Mouse (Mus musculus) cerebellum, adult 2 months (tissue): Measurements from ENCODE around the gene Myl10.

Experiments
- CTCF ChIP-seq: fragments of 200-500 bp; IDR thresholded peaks from 2 replicates; pipeline ENCODE4 v1.5.1; 2011; ENCODE audit warnings: low read depth, mild to moderate bottlenecking, control low read depth, low read length, moderate library complexity, borderline replicate concordance; ENCODE audit not compliant: insufficient read depth
- POLR2A ChIP-seq: fragments of 200-500 bp; IDR thresholded peaks from 2 replicates; pipeline ENCODE4 v1.6.1; 2011; ENCODE audit warnings: low read length, control low read depth, borderline replicate concordance; ENCODE audit not compliant: insufficient read depth

DNA sequence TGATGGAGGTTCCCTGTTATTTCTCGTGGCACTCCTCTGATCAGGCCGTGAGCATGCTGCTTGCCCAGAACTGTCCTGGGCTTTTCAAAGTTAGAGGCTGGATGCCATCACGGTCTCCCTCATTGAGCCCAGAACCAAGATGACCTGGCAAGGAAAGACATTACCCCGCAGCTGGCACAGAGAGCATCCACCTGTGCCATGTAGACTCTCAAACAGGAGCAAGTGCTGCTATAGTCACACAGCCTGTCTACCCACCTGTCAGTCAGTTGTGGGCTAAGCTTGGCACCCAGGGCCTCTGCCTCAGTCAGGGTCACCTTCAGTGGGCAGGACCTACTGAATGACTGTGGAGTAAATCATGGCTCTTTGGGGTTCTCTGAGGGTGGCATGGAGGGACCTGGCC, 6.6 kb upstream of the Myl10 start:
- no peak for TF ChIP-seq CTCF
- TF ChIP-seq POLR2A: no peak
